Mouse (Mus musculus): ENCODE measurements around the gene Siglece.

DNA sequence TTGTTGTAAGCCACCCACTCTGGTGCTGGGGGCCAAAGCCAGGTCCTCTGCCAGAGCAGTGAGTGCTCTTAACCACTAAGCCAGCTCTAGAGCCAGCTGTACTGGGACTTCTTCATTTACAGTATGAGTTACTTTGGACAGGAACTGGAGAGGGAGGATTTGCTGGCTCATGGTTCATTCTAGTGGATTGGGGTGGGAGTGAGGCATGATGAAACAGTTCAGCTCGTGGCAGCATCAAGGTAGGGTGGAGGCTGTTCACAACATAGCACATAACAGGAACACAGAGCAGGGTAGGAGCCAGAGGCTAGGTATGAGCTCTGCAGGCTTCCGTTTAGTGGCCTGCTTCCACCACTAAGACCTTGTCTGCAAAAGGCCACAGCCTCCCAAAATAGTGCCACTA lies 23.8 kb downstream of the Siglece start:
- no peak for TF ChIP-seq CTCF (IDR thresholded peaks at IDR 0.05; ENCODE audit: low read depth)
- TF ChIP-seq EP300 (IDR thresholded peaks at IDR 0.05; ENCODE audit: low read depth): no peak
